Mouse (Mus musculus): ENCODE results near the gene Runx1.

The Runx1 gene

DNA sequence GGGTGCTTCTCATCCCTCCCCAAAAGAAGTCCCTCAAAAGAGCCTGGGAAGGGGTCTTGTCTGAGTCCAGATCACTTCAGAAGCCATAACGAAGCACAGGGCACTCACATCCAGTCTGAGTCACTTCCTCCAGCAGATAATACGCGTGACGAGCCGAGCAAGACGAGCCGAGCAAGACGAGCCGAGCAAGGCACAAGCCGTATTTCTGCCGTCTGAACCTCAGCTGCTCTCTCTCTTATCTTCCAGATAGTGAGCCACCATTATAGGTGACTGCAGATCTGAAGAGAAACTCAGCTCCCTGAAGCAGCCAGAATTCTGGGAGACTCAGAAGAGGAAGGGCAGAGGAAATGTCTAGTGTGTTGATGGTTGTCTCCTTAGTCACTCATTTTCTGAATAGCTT is 273.1 kb downstream of the Runx1 start:
- DNase-seq = no peak

DNA sequence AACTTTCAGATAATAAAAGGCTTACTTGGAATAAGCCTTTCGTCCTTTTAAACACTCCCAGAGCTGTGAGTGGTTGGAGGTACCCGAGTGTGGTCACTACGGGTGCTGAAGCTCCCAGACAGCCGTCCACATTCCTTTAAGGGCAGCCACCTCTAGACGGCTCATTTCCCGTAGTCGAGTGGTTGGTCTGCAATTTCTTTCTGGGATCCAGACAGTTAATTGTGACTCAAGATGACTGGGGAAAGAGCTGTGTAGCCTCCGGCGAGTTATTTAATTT is 273.9 kb downstream of the Runx1 start:
- no peak for DNase-seq

Data from cerebellum, postnatal 36 days (tissue).